Mouse (Mus musculus) olfactory bulb, adult 2 months (tissue): Measurements from ENCODE around the gene Gm10282. TPM values are rescaled to one million over a fixed set of nuclear protein-coding genes. Genes with fewer than 3 reads are reported as not detected.
A peak's percentile ranks its signal among the peaks of the same experiment; 100 is the strongest.

Experiments
- H3K27ac ChIP-seq: fragments of 200-500 bp; 2 replicates; pipeline ENCODE4 v1.5.1; 2012; ENCODE audit warnings: low read depth, low read length; ENCODE audit not compliant: insufficient read depth
- H3K4me1 ChIP-seq: fragments of 200-500 bp; 2 replicates; pipeline ENCODE4 v1.6.1; 2012; ENCODE audit warnings: low read length; ENCODE audit not compliant: control insufficient read depth, insufficient read depth
- H3K4me3 ChIP-seq: fragments of 200-500 bp; 2 replicates; pipeline ENCODE4 v1.5.1; 2012; ENCODE audit warnings: mild to moderate bottlenecking, low read depth, low read length, moderate library complexity; ENCODE audit not compliant: insufficient read depth
- CTCF ChIP-seq: fragments of 200-500 bp; IDR thresholded peaks from 2 replicates; pipeline ENCODE4 v1.5.1; 2012; ENCODE audit warnings: low read depth, mild to moderate bottlenecking, low read length, moderate library complexity; ENCODE audit not compliant: insufficient read depth
- POLR2A ChIP-seq: fragments of 200-500 bp; IDR thresholded peaks from 2 replicates; pipeline ENCODE4 v1.6.1; 2012; ENCODE audit warnings: mild to moderate bottlenecking, low read depth, low read length, moderate library complexity; ENCODE audit not compliant: insufficient read depth
- WGBS: fragments of 180-500 bp; shearing (Covaris S2); methylation state at CpG from one replicate; pipeline ENCODE4 v1.1.7; 2018; 5-methylcytosine and 5-hydroxymethylcytosine counted together
- polyA plus RNA-seq: library from polyadenylated mRNA; stranded (reverse); fragments of >200 nt; gene quantifications from 2 replicates; pipeline ENCODE4 v1.2.4, GENCODE M21; 2012; ENCODE audit warnings: low replicate concordance; ENCODE audit not compliant: missing spikeins, insufficient read depth, insufficient read length

Gm10282 gene
- polyA plus RNA-seq, 1 experiment = not detected

DNA sequence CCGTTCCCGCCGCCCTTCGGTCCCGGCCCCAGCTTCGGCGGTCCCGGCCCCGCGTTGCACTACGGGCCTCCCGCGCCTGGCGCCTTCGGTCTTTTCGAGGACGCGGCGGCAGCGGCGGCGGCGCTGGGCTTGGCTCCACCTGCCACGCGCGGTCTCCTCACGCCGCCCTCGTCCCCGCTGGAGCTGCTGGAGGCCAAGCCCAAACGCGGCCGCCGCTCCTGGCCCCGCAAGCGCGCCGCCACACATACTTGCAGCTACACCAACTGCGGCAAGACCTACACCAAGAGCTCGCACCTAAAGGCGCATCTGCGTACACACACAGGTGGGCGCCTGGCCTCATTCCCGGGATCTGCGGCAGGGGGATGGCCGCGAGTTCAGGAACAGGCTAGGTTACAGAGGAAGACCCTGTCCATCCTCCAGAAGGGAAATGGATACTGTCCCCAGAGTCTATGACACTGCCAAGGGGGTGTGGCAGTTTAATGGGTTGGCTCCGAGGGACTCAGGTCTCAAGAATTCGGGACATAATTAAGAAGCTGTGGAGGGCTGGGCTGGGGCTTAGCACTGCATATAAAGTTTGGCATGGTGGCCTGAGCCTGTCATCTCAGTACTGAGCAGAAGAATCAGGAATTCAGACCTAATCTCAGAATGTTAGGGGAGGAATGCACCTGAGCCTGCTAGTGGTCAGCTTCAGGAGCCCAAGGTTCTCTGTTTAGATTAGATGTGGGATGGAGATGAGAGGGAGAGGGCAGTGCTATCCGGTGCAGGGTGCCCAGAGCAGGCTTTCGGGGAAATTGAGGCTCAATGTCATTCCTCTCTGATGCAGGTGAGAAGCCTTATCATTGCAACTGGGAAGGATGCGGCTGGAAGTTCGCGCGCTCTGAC, 15.1 kb upstream of the Gm10282 start:
- peaks cover 30% of the 10 kb centered on the region for H3K4me1 ChIP-seq
- WGBS = 13% methylated on average over 55 of the region's 55 CpGs
- no peak overlapping the region for H3K27ac ChIP-seq
- peak overlapping the region; percentile 77 for H3K4me3 ChIP-seq
- TF ChIP-seq POLR2A (no peak), CTCF (no peak)

DNA sequence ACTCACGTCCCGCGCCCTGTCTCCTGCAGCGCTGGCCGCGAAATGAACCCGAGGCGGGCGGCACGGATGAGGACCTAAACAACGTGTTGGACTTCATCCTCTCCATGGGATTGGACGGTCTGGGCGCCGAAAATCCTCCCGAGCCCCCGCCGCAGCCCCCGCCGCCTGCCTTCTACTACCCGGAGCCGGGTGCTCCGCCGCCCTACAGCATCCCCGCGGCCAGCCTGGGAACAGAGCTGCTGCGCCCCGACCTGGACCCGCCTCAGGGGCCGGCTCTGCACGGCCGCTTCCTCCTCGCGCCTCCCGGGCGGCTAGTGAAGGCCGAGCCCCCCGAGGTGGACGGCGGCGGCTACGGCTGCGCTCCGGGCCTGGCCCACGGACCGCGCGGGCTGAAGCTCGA, 14.3 kb upstream of the Gm10282 start:
- H3K4me1 ChIP-seq = peaks cover 30% of the 10 kb centered on the region
- under 1% methylated on average over 48 of the region's 48 CpGs for WGBS
- no peak overlapping the region for H3K27ac ChIP-seq
- H3K4me3 ChIP-seq = peak overlapping the region; percentile 77
- no peak for TF ChIP-seq CTCF
- TF ChIP-seq POLR2A = no peak

GRCm38 (mm10) chr8:72318801-72319322, 13.8 kb upstream of the Gm10282 start, which contains the start of gene Klf2:
Klf2 (plus strand) TSS chr8:72319033.
- TF ChIP-seq CTCF (no peak), POLR2A (peak; percentile 61; the same call in 1 of the 2 replicates)

GRCm38 (mm10) chr8:72317741-72318301, 12.8 kb upstream of the Gm10282 start:
- Histone ChIP-seq H3K27ac (no peak overlapping the region), H3K4me1 (peaks cover 25% of the 10 kb centered on the region), H3K4me3 (no peak overlapping the region)
- 48% methylated on average over 5 of the region's 5 CpGs for WGBS
- no peak for TF ChIP-seq POLR2A
- TF ChIP-seq CTCF = no peak

More at GRCm38 (mm10) chr8:72318801-72319322, 13.8 kb upstream of the Gm10282 start, which contains the start of gene Klf2:
- H3K27ac ChIP-seq = 0 out of 2 replicates have a peak within 1 kb of the TSS, but pooled peaks have one; percentile 37
- H3K4me3 ChIP-seq = peak within 1 kb of the TSS; percentile 77
- H3K4me1 ChIP-seq = peaks cover 30% of the 10 kb centered on the region
- WGBS = under 1% methylated on average over 46 of the region's 46 CpGs

DNA sequence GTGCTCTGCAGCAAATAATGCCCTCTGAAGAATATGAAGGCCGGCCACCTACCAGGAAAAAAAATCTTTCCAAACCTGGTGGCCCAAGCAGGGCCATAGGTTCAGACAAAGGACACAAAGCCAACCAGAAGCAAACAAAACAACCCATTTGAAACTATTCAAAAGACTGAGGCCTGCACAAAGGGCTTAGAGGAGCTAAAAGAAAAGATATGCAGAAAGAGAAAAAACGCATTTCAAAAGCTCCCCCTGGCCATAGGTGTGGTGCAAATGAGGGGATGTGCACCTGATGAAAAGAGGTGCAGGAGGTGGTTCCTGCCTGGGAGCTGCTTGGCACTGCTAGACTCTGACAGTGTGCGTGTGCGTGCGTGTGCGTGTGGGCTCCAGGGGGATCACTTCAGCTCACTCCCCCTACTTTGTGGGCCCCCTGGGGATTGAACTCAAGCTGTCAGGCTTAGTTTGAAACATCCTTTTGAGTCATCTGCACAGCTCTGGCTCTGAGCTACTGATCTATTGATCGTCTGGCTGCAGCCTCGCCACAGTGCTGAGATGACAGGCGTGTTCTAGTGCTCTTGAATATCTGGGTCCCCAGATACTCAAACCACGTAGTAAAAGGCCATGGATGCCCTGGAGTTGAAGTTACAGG, 11.1 kb upstream of the Gm10282 start:
- Histone ChIP-seq H3K4me1 (peaks cover 20% of the 10 kb centered on the region), H3K27ac (no peak overlapping the region), H3K4me3 (no peak overlapping the region)
- WGBS = 75% methylated on average over 10 of the region's 10 CpGs
- TF ChIP-seq CTCF (no peak), POLR2A (no peak)

- TF ChIP-seq POLR2A = no peak
- no peak for TF ChIP-seq CTCF
These were observed 8.0 kb upstream of the Gm10282 start for GRCm38 (mm10) chr8:72312926-72313518.

GRCm38 (mm10) chr8:72310849-72311506, 5.9 kb upstream of the Gm10282 start:
- no peak for TF ChIP-seq CTCF
- TF ChIP-seq POLR2A = no peak
- H3K4me3 ChIP-seq = no peak overlapping the region
- peaks cover 6% of the 10 kb centered on the region; the same call in 1 of the 2 replicates for H3K4me1 ChIP-seq
- 26% methylated on average over 8 of the region's 8 CpGs for WGBS
- H3K27ac ChIP-seq = no peak overlapping the region; the same call in 1 of the 2 replicates

More at GRCm38 (mm10) chr8:72312926-72313518, 8.0 kb upstream of the Gm10282 start:
- Histone ChIP-seq H3K27ac (no peak overlapping the region), H3K4me3 (no peak overlapping the region), H3K4me1 (peaks cover 6% of the 10 kb centered on the region; the same call in 1 of the 2 replicates)
- 87% methylated on average over 3 of the region's 3 CpGs for WGBS

DNA sequence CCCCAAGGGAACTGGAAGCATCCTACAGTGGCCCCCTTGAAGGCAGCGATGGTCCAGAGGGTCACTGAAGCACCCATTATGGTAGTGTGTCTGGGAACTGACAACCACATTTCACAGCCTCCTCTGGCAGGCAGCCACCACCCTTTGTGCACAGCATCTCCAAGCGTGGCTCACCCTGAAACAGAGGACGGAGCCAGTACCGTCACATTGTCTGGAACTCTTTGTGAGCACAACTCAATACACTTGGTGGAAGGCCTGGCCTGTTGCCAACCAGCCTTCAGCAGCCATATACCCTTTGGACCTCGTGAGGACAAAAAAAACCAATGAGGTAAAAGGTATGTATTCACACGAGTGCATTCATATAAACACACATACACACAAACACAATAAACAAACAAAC, 3.2 kb upstream of the Gm10282 start:
- no peak overlapping the region for H3K27ac ChIP-seq
- peaks cover 6% of the 10 kb centered on the region; the same call in 1 of the 2 replicates for H3K4me1 ChIP-seq
- TF ChIP-seq CTCF = no peak
- TF ChIP-seq POLR2A = no peak
- H3K4me3 ChIP-seq = no peak overlapping the region
- 57% methylated on average over 6 of the region's 6 CpGs for WGBS
